Mouse (Mus musculus) kidney, postnatal 36 days (tissue): ENCODE data around the gene Gm26897.

Experiments used
- DNase-seq, 2 experiments: peaks; one replicate each; pipeline ENCODE4 v3.0.0; 2021 to 2022; ENCODE audit warnings: mixed read lengths in 2 of 2

Gene Gm26897

DNA sequence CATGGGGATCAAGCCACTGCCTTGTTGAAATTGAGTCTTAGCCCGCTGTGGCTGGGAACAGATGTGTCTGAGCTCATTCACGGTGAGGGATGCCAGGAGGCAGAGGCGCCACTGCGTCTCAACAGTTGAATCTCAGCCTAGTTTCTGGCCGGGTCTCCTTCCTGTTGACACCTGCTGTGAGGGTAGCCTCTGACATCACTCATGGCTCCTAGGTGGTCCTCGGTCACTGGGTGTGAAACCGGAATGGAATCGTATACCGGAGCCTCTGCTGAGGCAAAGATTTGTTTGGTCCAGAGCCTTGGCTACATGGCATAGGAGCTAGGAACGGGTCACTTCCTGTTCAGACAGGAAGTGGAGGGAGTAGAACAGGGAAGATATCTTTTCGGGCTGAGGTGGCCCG, at the start of gene Gm26897:
Gene Gm26897, plus strand, starts transcription at position 74 of the 400 bp plus-strand sequence.
- no peak for DNase-seq

DNA sequence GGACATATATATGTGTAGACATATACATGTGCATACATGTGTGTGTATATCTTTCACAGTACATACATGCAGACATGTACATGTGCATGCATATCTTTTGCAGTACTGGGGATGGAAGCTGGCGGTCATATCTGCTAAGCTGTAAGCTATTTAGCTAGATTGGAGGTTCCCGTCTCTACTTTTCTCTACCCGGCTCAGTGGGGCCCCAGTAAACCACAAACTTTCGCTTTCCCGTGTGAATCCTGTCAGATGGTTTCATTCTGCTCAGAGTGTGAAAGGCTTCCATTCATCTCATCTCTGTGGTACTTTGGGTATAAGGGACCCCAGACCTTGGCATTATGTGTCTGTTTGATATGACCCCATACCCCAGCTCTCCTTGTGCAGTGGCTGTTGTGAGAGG, 46.4 kb upstream of the Gm26897 start:
- no peak for DNase-seq

DNA sequence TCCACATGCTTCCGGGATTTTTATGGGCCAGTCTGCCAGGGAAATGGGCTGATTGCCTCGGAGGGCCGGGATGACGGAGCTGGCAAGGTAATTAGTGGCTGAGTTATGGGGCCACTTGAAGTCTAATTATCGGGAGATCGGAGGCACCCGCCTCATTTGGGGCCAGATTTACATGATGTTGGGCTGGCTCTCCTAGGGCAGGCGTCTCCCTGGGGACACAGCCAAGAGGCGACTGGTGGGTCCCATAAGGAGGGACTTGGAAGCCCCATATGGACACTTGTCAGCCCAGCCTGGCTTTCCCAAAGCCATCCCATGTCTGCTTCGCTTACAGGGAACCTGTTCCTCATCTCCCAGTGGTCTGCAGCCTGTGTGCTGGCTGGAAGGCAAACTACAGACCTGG, 45.1 kb upstream of the Gm26897 start:
- no peak for DNase-seq

DNA sequence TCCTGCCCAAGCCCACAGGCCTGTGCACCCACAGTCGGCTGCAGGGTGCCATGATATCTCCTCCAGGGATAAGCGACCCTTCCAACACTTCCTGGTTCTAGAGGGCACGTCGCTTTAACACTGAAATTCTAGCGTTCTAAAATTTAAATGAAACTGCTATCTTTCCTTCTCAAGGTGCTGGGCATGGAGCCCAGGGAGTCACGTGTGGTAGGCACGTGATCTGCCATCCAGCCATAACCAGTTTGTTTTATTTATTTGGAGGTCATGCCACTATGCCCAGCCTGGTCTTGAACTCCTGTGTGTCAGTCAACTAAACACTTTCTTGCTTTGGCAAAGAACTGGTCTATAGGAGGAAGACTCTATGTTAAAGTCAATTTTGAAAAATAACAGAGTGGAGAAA, 35.7 kb upstream of the Gm26897 start:
- peak in 1 of 2 experiments; percentile 10 for DNase-seq

DNA sequence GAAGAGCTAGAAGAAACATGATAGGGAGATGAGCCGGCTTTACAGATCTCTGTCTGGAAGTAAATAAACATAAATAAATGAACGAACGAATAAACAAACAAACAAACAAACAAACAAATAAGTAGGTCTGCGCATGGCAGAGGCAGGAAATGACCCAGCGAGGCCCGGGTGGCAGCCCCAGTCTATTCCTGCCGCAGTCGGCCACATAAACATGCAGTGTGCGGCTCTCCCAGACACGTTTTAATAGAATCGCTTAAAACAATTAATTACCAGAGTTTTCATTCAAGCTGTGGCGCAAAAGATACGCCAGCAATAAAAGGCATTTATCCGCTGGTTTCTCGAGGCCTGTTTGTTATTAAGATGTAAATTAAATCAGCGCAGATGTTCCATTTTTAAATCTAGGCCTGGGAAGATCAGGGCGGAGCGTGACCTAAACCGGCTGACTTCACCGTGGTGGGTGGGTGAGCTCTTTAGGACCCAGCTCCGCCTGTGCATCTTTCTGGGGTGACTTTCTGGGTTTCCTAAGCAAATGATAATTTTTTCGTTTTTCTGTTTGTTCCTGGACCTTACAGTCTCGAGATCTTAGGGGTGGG, 33.9 kb upstream of the Gm26897 start:
- no peak for DNase-seq

DNA sequence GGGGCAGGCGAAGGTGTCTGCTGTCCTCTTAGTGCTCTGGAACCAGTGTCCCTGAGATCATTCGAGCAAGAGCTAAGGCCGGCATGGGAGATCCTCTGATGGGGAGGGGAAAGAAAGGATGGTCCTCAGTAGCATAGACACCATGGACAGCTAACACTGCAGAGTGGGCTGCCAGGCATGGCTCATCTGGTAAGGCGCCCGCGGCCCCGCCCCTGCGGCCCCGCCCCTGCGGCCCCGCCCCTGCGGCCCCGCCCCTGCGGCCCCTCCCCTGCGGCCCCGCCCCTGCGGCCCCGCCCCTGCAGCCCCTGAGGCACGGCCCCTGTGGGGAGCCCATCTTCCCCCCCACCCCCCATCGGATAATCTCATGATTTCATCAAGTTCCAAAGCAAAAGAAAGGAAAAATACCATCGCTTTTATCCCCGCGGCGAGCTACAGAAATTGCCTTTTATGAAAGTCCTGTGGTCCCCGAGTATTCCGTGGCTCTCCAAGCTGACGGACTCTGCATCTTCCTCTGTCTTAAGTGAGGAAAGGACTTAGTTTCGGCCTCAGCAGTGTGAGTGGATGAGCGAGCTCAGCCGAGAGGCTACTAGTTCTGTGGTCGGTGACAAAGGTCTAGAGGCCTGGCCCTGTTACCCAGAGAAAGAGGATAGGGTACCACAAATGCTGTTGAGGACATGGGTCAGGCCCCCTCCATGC, 31.9 kb upstream of the Gm26897 start:
- DNase-seq, result no peak

DNA sequence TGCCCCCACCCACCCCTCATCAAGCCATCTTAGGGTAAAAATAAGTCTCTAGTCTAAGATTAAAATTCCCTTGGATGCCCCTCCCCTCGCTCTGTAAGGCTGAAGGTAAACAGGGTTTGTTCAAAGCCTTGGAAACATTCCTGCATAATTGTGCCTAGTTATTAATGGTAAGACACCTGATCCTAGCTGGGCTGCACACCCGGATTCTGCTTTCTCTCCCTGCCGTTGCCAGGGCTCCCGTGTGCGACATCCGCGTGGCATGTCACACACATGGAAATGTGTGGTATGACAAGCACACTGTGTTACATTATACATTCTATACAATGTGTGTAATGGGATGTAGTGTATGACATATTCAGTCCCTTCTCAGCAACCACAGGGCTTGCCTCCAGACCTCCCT, 30.1 kb upstream of the Gm26897 start:
- DNase-seq, result no peak

DNA sequence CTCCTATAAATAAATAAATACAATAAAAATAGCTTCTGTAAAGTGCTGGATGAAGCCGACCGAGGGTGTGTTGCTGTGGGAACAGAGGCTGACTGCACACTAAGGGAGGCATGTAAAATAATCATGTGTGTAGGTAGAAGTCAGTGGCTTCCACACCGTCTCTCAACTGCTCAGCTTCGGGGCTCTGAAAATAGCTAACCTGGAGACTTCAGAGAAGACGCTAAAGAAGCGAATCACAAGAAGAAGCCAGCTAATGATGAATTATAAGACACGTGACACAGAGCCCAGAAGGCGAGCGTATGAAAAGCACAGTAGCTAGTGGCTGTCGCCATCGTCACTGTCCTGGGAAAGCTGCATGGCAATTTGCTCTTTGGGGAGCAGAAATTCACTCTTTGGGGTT, 29.4 kb upstream of the Gm26897 start:
- no peak for DNase-seq

DNA sequence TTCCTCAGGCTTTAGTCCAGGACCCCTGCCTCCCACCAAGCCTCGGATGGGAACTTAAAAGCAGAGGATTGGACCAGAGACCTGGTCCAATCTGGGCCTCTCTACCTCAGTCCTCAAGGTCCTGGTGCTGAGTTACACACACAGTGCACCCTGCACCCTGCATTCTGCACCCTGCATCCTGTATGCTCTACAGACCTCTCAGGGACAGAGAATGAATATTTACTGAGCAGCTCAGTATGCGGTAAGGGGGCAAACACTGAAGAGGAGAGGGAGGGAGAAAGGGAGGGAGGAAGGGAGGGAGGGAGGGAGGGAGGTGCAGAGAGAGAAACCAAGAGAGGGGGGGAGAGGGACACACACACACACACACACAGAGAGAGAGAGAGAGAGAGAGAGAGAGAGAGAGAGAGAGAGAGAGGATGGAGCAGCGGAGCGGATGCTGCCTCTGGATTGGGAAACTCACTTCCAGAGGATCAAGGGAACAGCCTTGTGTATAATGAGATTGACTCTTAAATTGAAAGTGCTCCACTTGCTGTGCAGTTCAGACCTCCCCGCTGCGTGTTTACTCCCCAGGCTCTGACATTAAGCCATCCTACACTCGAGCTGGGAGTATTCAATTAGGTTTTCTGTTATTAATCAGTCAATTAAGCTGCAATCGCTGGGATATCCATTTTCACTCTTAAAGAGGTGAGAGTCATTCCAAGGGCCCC, 24.4 kb upstream of the Gm26897 start:
- no peak for DNase-seq

DNA sequence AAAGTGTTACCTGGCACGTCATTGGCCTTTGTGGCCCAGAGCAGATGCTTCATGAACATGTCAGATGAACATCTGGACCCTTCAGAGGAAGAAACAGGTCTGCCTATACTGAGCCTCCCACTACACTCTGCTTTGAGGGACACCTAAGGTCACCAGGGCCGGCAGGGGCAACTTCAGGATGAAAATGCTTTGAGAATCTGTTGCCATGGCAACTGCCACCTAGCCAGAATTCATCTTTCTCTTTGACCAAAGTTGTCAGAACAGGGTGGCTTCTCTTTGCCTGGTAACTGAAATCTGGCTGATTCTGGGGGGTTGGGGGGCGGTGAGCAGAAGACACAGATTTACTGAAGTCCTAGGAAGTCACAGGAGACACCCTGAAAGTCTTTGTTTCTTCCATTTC, 14.7 kb upstream of the Gm26897 start:
- no peak for DNase-seq

DNA sequence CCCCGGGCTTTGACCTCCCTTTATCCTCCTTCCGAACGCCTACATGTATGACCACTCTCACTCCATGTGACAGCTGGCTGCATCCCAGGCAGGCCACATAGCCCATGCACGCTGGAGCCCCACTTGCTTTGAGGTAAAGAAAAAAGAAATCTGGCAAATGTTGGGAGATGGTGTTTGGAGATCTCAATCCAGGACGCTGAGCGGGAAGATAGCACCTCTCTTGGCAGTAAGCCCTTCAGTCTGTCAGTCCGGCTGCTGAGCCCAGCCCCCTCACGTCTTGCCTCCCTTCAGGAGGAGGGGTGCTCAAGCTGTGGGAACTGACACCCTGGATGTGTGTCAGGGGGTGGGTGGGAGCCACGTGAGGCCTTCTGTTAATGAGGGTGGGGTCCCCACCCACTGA, 13.0 kb upstream of the Gm26897 start:
- DNase-seq, result no peak

DNA sequence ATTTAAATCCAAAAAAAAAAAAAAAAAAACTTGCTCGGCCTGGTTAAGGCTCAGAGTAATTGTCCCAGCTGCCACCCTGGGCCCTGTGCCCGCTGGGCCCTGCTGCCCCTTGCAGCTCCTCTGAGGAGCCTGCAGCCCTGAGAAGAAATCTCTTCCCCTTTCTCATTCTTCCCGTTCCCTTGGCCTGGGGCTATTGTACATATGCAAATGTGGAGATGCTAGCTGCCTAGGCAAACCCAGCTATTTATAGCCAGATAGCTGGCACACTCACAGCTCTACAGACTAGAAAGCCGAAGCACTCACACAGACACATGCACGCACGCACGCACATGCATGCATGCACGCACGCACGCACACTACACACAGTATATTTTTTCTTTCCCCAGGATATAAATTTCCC, 9.0 kb upstream of the Gm26897 start:
- DNase-seq, result peak in 1 of 2 experiments; percentile 7

DNA sequence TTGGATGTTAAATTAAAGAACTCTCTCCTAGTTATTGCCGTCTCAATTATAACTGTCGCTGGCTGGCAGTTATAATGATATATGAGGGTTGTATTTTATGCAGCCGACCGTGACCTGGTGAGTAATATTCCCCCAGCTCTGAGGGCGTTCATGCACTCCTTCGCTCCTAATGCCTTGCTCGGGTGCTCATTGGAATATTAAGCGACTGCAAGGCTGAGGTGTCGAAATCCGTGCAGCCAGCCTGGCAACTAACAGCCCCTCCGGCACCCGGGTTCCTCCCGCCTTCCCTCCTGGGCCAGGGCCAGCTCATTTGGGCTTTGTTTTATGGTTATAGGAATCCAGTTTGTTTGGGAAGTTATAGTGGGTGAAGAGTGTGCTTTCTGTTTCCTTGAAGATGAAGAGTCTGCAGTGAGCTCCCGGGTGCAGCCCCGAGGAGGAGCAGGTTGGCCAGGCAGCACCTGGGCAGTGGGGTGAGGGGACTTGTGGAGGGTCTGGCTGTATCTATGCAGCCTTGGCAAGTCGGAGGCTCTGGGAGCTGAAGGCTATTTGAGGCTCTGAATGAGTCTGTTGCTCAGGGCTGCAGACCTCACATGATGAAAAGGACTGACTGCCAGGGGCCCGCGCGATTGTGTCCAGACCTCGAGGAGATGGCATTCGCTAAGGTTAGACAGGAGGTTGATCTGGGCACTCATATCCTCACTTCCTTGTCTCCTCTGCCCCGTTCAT, 8.4 kb upstream of the Gm26897 start:
- DNase-seq, result peak; percentile 25 to 26

DNA sequence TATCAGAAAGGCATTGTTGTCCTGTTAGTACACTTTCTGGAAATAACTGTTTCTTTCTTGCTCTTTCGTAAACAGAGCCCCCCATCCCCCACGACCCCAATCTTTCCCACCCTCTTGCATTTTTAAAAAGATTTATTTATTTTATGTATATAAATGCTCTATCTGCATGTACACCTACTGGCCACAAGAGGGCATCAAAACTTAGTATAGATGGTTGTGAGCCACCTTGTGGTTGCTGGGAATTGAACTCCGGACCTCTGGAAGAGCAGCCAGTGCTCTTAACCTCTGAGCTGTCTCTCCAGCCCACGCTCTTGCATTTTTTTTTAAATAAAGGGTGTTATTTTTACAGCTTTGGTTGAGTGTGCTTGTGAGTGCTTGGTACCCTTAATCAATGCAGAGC, 5.3 kb upstream of the Gm26897 start:
- DNase-seq, result no peak

DNA sequence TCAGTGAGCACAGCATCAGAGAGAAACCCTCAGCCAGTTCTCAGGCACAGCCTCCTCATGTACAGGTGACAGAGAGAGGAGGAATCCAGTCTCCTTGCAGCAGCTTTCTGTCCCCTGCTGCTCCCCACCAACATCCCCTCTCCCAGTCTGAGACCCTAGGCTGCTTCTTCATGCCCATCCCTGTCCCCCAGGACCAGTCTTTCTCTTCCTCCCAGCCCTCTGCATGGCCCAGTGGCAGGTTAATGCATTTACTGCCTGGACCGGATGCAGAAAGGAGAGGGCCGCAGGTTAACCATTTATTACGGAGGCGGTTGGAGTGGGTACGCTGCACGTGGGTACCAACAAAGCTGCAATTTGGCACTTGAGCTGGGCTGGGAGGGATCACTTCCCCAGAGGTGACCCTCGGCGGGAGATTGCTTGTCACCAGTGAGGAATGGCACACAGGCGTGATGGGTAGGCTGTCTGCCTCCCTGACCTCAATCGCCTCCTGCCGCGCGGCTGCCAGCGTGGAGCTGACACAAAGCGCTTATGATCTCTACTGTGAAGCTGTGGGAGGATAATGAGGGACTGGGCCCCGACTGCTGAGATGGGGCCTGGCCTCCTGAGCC, 3.1 kb upstream of the Gm26897 start:
- no peak for DNase-seq

DNA sequence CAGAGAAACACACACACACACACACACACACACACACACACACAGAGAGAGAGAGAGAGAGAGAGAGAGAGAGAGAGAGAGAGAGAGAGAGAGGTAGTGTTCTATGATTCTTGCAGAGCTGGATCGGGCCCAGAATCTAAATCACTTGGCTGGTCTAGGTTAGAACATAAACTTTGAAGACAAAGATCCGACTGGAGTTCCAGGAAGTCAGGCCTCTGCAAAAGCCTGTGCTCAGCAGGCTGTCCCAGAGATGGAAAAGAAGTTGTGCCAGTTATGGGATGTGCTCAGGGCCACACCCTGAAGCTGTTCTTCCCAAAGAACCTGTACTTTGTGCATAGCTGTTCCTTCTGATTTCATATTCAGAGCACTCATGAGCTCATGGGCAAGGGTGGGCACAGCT, 1.5 kb upstream of the Gm26897 start:
- no peak for DNase-seq

DNA sequence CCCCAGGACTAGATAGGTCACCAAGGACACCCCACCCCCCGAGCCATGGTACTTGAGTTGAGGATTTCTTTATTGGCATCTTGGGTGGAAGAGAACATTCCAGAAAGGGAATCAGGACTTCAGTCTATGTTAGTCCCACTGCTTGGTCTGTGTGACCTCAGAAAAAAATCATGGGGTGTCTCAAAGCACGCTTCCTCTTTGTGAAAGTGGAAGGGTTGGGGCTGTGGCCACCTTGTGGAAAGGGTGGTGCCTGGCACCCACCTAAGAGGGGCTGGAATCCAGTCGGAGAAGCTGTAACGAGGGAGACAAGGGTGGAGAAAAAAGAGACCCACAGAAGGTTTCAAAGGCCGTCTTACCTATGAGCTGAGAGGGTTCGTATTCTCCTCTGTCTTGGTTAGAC, 5.8 kb downstream of the Gm26897 start:
- no peak for DNase-seq

DNA sequence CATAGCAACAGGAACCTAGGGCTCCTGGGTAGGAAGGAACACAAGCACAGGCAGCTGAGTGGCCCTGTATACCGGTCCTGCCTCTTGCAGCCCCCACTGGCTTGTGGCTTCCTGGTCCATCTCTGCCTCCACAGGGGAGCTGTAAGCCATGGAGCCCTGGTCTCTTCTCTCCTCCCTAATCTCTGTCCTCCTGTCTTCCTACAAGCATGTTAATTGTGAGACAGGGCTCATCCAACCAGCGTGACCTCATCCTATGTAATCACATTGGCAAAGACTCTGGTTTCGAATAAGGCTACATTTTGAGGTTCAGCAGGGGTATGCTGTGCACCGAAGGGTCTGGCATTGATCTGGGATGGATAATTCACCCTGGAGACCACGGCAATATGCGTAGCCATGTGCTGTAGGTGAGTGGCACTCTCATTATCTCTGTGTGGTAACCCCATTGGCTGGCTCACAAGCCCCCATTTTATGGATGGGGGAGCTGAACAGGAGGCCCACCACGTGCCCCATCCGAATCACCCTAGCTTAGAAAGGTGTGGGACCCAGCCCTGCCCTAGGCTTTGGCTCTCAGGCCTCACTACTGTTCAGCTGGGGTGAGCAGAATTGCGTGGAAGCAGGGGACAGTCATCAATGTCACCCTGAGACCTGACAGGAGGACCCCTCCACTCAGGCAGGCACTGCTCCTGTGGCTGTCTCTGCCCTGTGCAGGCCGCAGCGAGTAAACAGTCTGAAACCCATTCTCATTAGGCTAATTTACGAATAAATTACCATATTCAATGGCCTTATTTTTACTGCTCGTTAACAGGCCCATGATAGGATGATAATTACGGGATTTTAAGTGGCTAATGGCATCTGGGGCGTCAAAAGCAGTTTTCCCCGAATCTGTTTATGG, 6.9 kb downstream of the Gm26897 start:
- DNase-seq, result no peak

DNA sequence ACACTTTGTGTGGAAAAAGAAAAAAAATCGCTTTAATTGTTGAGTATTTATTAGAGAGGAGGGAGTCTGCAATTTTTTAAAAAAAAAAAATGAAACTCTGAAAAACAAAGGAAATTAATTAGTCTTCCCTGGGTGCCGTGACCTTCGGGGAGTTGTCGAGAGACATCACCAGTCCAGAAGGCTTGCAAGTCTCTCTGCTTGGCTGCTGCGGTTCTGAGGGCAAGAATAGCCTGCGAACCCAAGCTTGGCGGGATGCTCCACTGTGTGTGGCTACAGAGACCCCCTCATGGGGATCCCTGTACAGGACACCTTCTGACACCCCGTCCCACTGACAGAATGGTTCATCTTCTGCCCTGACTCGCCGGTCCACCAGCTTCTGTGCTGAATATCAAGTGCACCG, 7.6 kb downstream of the Gm26897 start:
- DNase-seq, result no peak

DNA sequence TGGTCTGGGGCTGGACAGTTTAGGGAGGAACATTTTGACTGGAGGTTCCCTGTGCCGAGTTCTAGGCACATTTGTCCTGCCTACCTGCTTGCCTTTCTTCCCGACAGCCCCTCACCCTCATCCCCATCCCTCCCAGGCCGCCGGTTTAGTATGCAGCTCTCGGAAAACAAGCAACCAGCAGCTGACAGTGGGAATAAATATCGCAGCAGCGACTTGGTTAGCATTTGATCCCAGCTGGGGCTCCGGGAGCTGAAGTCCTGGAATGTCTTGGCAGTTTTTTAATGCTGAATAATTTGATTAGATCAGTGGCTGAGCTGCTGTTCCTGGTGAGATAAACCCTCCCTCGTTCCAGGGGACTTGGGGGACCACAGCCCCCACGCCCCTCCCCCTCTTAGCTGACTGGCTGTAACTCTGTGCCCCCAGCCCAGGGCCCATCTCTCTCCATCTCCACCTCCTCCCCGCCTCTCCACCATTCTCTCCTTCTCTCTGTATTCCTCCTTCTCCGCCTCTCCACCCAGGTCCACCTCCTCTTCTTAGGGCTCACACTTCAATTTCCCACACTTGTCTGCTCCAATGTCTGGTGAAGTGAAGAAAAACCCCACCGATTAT, 8.7 kb downstream of the Gm26897 start:
- no peak for DNase-seq

DNA sequence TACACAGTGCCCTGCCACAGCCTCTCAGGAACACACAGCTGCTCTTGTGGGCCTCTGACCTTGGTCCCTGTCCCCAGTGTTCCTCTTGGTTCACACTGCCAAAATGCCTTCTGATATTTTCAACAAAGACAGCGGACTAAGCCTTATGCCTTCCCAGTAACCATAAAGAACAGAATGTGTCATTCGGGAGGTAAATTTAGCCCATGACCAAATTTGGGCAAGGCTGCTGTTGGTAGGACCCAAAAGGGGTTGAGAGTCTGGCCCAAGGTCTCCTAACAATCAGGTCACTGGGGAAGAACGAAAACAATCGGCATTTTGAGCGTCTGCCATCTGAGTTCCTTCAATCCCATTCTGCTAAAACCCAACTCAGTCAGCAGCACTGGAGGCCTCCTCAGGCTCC, 15.9 kb downstream of the Gm26897 start:
- no peak for DNase-seq

DNA sequence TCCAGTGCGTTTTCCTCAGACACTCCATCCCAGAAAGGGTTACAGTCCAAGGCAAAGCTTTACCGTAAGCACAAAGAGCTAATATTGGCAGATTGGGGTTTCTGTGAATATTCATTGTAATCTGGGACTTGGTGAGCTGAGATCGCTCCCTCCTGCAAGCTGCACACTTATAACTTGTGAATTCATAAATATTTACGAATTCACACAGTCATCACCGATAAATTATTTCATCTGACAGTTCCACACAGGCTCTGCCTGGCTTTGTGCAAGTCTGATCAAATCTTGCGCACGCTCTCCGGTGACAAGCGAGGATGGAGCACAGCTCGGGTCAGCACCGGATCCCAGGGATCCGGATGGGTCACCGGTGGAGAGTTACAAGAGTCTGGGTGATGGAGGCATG, 16.4 kb downstream of the Gm26897 start:
- DNase-seq, result no peak
